Mouse (Mus musculus): ENCODE data around the gene Bckdhb.

Bckdhb gene

GRCm38 (mm10) chr9:84106438-84106837 is 181.5 kb downstream of the Bckdhb start:
- no peak for DNase-seq (ENCODE audit: low read depth, low spot score)

GRCm38 (mm10) chr9:84107045-84107813 is 182.3 kb downstream of the Bckdhb start:
- DNase-seq (ENCODE audit: low read depth, low spot score), result no peak

- no peak for DNase-seq (ENCODE audit: low read depth, low spot score)
Measured at GRCm38 (mm10) chr9:84108534-84108933, 183.6 kb downstream of the Bckdhb start.

GRCm38 (mm10) chr9:84109777-84110478 is 185.0 kb downstream of the Bckdhb start:
- DNase-seq (ENCODE audit: low read depth, low spot score), result no peak

GRCm38 (mm10) chr9:84110616-84111015 is 185.7 kb downstream of the Bckdhb start:
- DNase-seq (ENCODE audit: low read depth, low spot score), result no peak

- DNase-seq (ENCODE audit: low read depth, low spot score), result no peak
Measured at GRCm38 (mm10) chr9:84112319-84112718, 187.4 kb downstream of the Bckdhb start.

- no peak for DNase-seq (ENCODE audit: low read depth, low spot score)
Measured at GRCm38 (mm10) chr9:84112842-84113568, 188.1 kb downstream of the Bckdhb start.

GRCm38 (mm10) chr9:84114254-84114653 is 189.3 kb downstream of the Bckdhb start:
- no peak for DNase-seq (ENCODE audit: low read depth, low spot score)

GRCm38 (mm10) chr9:84117337-84117736 is 192.4 kb downstream of the Bckdhb start:
- no peak for DNase-seq (ENCODE audit: low read depth, low spot score)

- DNase-seq (ENCODE audit: low read depth, low spot score), result no peak
Measured at GRCm38 (mm10) chr9:84124996-84125395, 200.1 kb downstream of the Bckdhb start.

- DNase-seq (ENCODE audit: low read depth, low spot score), result no peak
Measured at GRCm38 (mm10) chr9:84130338-84130737, 205.4 kb downstream of the Bckdhb start.

- DNase-seq (ENCODE audit: low read depth, low spot score), result no peak
Measured at GRCm38 (mm10) chr9:84135062-84135461, 210.1 kb downstream of the Bckdhb start.

GRCm38 (mm10) chr9:84137192-84137591 is 212.2 kb downstream of the Bckdhb start:
- DNase-seq (ENCODE audit: low read depth, low spot score), result no peak

GRCm38 (mm10) chr9:84148124-84148523 is 223.2 kb downstream of the Bckdhb start:
- DNase-seq (ENCODE audit: low read depth, low spot score), result no peak
